Mouse (Mus musculus): Measurements from ENCODE around the gene Nol4l.

- no peak for TF ChIP-seq CTCF (IDR thresholded peaks at IDR 0.05; ENCODE audit: low read depth)
- no peak for TF ChIP-seq EP300 (IDR thresholded peaks at IDR 0.05; ENCODE audit: low read depth)
These were observed 31.1 kb upstream of the Nol4l start for GRCm38 (mm10) chr2:153560664-153561541.

Data from liver, embryonic 14.5 days (tissue).